Mouse (Mus musculus) midbrain, embryonic 15.5 days (tissue): ENCODE data around the gene G6pc2. TPM values are rescaled to one million over a fixed set of nuclear protein-coding genes. Genes with fewer than 3 reads are reported as not detected.

Source experiments
- ATAC-seq: fragments of 200-750 bp; cut with Nextera tagmentation; replicated peaks from 2 replicates; pipeline ENCODE4 v1.8.0; 2017; ENCODE audit warnings: moderate TSS enrichment
- H3K27ac ChIP-seq: fragments of 300-500 bp; sonication (generic); 2 replicates; pipeline ENCODE4 v1.5.1; 2015; ENCODE audit warnings: mild to moderate bottlenecking, inconsistent platforms
- H3K27me3 ChIP-seq: fragments of 300-500 bp; sonication (generic); replicated peaks from 2 replicates; pipeline ENCODE4 v1.6.1; 2015; ENCODE audit warnings: inconsistent platforms
- H3K36me3 ChIP-seq: fragments of 300-500 bp; sonication (generic); replicated peaks from 2 replicates; pipeline ENCODE4 v1.6.1; 2015; ENCODE audit warnings: inconsistent platforms
- H3K4me1 ChIP-seq: fragments of 300-500 bp; sonication (generic); 2 replicates; pipeline ENCODE4 v1.6.1; 2015; ENCODE audit warnings: inconsistent platforms
- H3K4me2 ChIP-seq: fragments of 300-500 bp; sonication (generic); 2 replicates; pipeline ENCODE4 v1.6.1; 2015; ENCODE audit warnings: inconsistent platforms, mild to moderate bottlenecking, moderate library complexity
- H3K4me3 ChIP-seq: fragments of 300-500 bp; sonication (generic); 2 replicates; pipeline ENCODE4 v1.5.1; 2015; ENCODE audit warnings: mild to moderate bottlenecking, inconsistent platforms
- H3K9ac ChIP-seq: fragments of 300-500 bp; sonication (generic); 2 replicates; pipeline ENCODE4 v1.6.1; 2015; ENCODE audit warnings: mild to moderate bottlenecking, inconsistent platforms
- H3K9me3 ChIP-seq: fragments of 300-500 bp; sonication (generic); 2 replicates; pipeline ENCODE4 v1.6.1; 2016; ENCODE audit warnings: inconsistent platforms
- WGBS: fragments of 180-500 bp; shearing (Covaris S2); methylation state at CpG from one replicate; pipeline ENCODE4 v1.1.7; 2015; ENCODE audit warnings: mixed read lengths; 5-methylcytosine and 5-hydroxymethylcytosine counted together
- polyA plus RNA-seq: library from polyadenylated mRNA; unstranded; fragments of >200 nt; fragmentation: Nextera tagmentation; extraction: Ambion mirVana; gene quantifications from 2 replicates; pipeline ENCODE4 v1.2.1, GENCODE M21; 2015

Gene G6pc2
- 0.22 TPM in 1 of 2 replicates, not detected in the other for polyA plus RNA-seq

DNA sequence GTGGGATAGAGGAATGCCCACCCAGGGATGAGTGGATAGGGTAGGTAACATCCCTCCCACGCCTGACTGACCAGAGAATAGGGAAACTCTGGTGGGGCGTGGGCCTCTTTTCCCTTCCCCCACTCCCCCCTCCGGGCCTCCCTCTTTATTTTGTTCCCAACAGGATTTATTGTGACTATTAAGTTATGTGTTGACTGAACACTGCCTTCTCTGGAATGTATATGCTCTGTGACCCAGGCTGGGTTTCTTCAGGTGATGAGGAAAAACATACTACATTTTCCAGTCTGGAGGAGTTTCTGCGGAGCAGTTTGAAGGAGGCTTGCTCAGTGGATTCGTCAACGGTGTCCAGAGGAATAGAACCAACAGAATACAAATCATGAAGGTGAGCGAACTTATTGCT, at the start of gene G6pc2:
G6pc2 (plus strand) TSS at position 301 of the 400 bp plus-strand sequence.
- Histone ChIP-seq H3K27me3 (no peaks in the 10 kb centered on the region), H3K27ac (no peak within 1 kb of the TSS), H3K36me3 (no peaks in the 10 kb centered on the region), H3K4me1 (no peaks in the 10 kb centered on the region), H3K4me3 (no peak within 1 kb of the TSS), H3K9ac (no peak within 1 kb of the TSS), H3K9me3 (no peaks in the 10 kb centered on the region), H3K4me2 (no peak within 1 kb of the TSS)
- ATAC-seq: no peak
- 79% methylated on average over 7 of the region's 7 CpGs for WGBS

DNA sequence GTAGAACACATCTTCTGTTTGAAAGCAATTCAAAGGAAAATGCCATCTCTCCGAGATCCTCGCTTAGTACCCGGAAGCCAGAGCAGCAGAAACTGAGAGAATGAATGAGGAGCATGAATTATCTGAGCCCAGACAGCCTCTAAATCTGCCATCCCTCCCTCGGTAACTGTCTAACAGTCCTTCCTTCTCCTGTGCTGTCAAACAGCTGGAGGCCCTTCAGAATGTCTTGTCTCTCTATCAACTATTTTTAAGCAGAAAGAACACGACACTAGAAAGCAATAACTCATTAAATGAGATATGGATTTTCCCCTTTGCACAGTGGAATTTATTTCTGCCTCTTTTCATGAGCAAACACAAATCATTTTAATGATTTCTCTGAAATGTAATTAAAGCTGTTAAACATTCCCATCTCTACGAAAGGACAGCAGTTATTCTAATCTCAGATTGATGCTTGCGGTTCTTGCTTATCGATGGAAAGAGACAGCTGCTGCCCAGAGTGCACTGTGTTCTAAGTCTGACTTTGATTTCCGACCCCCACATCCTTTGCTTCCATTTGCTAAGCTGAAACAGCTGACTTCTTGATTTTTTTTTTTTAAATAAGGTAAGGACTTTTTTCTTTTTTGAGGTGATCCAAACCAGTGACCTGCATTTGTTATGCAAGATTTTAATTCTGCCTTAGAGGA, 40.3 kb upstream of the G6pc2 start:
- Histone ChIP-seq H3K9ac (no peak overlapping the region), H3K9me3 (no peaks in the 10 kb centered on the region), H3K4me3 (no peak overlapping the region), H3K4me1 (no peaks in the 10 kb centered on the region), H3K36me3 (no peaks in the 10 kb centered on the region), H3K4me2 (no peak overlapping the region), H3K27ac (no peak overlapping the region), H3K27me3 (no peaks in the 10 kb centered on the region)
- WGBS: 66% methylated on average over 9 of the region's 9 CpGs
- no peak for ATAC-seq

DNA sequence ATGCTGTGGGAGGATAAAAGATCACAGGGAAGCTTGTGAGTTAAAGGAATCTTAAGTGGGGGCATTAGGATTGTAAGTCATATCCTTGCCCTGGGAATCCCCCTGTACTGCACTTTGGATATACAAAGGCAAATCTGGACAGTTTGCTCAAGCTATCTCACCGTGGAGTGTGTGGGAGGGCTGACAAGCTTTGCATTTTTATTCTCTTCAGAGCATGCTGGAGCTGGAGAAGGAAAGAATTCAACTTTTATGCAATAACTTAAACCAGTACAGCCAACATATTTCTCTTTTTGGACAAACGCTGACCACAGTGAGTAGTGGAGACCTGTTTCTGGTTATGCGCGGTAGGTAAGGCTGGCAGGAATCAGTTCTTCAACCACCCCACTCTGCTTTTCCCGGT, 35.6 kb upstream of the G6pc2 start:
- no peak for ATAC-seq
- 63% methylated on average over 5 of the region's 5 CpGs for WGBS

DNA sequence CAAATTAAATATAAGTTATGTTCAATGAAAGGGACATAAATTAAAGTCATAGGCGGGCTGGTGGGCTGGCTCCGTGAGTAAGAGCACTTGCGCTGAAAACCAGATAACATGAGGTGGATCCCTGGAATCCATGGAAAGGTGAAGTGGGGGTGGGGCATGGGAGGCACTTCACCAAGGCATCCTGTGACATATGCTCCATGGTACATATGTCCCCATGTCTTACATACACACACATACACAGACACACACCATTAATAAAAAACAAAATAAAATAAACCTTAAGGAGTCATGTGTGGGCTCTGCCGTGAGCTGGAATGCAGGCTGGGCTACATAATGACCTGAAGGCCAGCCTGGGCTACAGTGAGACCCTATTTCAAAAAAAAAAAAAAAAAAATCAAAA, 31.2 kb upstream of the G6pc2 start:
- Histone ChIP-seq H3K36me3 (no peaks in the 10 kb centered on the region), H3K9ac (no peak overlapping the region), H3K4me2 (no peak overlapping the region), H3K4me1 (no peaks in the 10 kb centered on the region), H3K4me3 (no peak overlapping the region), H3K27ac (no peak overlapping the region), H3K9me3 (no peaks in the 10 kb centered on the region), H3K27me3 (no peaks in the 10 kb centered on the region)
- ATAC-seq: no peak
- WGBS: 94% methylated on average over 4 of the region's 4 CpGs

More for the DNA sequence above, 35.6 kb upstream of the G6pc2 start:
- Histone ChIP-seq H3K4me1 (no peaks in the 10 kb centered on the region), H3K4me2 (no peak overlapping the region), H3K27ac (no peak overlapping the region), H3K4me3 (no peak overlapping the region), H3K27me3 (no peaks in the 10 kb centered on the region), H3K9ac (no peak overlapping the region), H3K36me3 (no peaks in the 10 kb centered on the region), H3K9me3 (no peaks in the 10 kb centered on the region)

DNA sequence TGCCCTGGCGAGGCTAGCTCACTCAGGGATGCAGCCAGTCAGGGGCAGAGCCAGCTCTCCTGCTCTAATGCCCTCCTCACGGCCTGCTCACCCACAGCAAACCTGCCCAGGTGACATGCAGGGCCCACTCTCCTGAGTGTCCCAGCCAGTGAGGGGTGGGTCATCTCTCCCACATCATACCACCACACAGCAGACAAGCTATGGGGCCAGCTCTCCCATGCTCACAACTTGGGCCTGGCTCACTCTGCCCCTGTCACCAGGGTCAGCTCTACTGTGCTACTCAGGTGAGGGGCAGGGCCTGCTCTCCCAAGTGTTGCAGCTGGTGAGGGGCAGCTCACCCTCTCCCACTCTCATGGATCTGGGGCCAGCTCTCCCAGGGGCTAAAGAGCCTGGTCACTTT, 22.9 kb upstream of the G6pc2 start:
- WGBS: 85% methylated on average over 2 of the region's 2 CpGs
- Histone ChIP-seq H3K27ac (no peak overlapping the region), H3K9me3 (no peaks in the 10 kb centered on the region), H3K4me1 (no peaks in the 10 kb centered on the region), H3K36me3 (no peaks in the 10 kb centered on the region), H3K9ac (no peak overlapping the region), H3K4me2 (no peak overlapping the region), H3K27me3 (no peaks in the 10 kb centered on the region), H3K4me3 (no peak overlapping the region)
- ATAC-seq: no peak

DNA sequence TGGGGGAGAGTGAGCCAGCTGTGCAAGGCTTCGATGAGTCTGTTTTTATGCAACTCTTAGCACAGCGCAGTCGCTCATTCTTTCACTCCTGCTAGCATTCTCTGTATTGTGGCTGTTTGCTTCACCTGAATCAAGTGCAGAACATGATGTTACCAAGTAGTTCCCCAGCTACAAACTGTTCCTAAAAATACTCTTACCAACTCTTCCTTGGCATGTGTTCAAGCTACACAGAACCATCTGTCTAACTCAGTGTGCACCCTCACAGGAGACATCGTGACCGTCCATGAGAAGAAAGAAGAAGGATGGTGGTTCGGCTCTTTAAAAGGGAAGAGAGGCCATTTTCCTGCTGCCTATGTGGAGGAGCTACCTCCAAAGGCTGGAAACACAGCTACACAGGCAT, 22.1 kb upstream of the G6pc2 start:
- Histone ChIP-seq H3K9me3 (no peaks in the 10 kb centered on the region), H3K9ac (no peak overlapping the region), H3K4me1 (no peaks in the 10 kb centered on the region), H3K4me2 (no peak overlapping the region), H3K36me3 (no peaks in the 10 kb centered on the region), H3K27ac (no peak overlapping the region), H3K27me3 (no peaks in the 10 kb centered on the region), H3K4me3 (no peak overlapping the region)
- no peak for ATAC-seq
- 88% methylated on average over 6 of the region's 6 CpGs for WGBS

DNA sequence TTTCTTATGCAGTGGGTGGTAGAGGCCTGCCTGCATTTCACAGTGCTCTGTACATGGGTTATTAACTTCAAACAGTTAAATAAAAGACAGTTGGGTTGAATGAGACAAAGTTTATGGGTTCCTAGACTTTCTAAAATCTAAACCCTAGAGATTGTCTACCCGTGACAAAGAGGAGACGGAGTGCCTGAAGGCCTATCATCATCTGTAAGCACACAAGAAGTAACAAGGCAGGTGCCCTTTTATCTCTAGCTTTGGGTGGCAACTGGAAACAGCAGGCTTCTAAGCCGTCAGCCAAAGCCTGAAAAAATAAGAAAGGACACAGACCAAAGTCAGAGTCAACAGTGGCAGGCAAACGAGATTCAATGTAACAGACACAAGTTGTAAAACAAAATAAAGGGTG, 21.7 kb upstream of the G6pc2 start:
- Histone ChIP-seq H3K27me3 (no peaks in the 10 kb centered on the region), H3K9me3 (no peaks in the 10 kb centered on the region), H3K4me2 (no peak overlapping the region), H3K36me3 (no peaks in the 10 kb centered on the region), H3K27ac (no peak overlapping the region), H3K4me1 (no peaks in the 10 kb centered on the region), H3K9ac (no peak overlapping the region), H3K4me3 (no peak overlapping the region)
- WGBS: 71% methylated on average over 4 of the region's 4 CpGs
- ATAC-seq: no peak

DNA sequence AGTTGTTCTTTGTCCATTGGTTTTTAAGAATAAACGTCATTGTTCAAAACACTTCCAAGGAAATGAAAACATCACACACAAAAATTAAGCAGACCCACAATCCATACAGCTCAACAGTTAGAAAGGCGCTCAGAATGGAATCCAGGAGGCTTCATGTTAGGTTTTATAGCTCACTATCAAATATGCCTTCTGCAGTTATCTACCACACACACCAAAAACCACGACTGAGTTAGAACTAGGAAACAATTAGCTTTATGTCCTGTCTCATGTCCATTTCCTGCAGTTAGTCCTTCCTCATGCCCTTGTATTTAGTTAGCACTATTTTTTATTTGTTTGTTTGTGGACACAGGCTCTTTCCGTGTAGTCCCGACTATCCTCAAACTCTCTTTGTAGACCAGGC, 19.8 kb upstream of the G6pc2 start:
- Histone ChIP-seq H3K36me3 (no peaks in the 10 kb centered on the region), H3K4me2 (no peak overlapping the region), H3K9me3 (no peaks in the 10 kb centered on the region), H3K4me1 (no peaks in the 10 kb centered on the region), H3K9ac (no peak overlapping the region), H3K4me3 (no peak overlapping the region), H3K27me3 (no peaks in the 10 kb centered on the region), H3K27ac (no peak overlapping the region)
- no peak for ATAC-seq
- 88% methylated on average over 5 of the region's 5 CpGs for WGBS

DNA sequence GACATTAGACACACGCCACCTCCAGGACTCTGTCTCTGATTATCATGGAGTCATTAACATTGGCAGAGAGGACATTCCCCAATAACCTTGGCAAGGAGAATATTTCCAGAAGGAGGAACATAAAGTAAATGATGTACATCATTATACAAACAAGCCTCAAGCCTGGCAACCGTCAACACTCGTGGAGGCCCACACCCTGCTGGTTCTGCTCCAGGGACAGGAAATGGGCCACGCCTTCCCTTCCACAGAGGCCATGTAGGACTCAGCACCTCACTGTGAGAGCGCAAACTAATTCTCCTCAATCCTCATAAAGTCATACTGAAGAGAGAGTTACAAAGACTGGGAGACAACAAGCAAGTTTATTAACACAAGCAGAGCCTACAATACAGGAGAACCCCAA, 17.3 kb upstream of the G6pc2 start:
- no peak overlapping the region for H3K4me3 ChIP-seq
- no peaks in the 10 kb centered on the region for H3K27me3 ChIP-seq
- no peaks in the 10 kb centered on the region for H3K36me3 ChIP-seq
- H3K27ac ChIP-seq: no peak overlapping the region
- no peaks in the 10 kb centered on the region for H3K4me1 ChIP-seq
- no peaks in the 10 kb centered on the region for H3K9me3 ChIP-seq
- no peak overlapping the region for H3K4me2 ChIP-seq
- no peak overlapping the region for H3K9ac ChIP-seq
- 96% methylated on average over 5 of the region's 5 CpGs for WGBS
- ATAC-seq: no peak

DNA sequence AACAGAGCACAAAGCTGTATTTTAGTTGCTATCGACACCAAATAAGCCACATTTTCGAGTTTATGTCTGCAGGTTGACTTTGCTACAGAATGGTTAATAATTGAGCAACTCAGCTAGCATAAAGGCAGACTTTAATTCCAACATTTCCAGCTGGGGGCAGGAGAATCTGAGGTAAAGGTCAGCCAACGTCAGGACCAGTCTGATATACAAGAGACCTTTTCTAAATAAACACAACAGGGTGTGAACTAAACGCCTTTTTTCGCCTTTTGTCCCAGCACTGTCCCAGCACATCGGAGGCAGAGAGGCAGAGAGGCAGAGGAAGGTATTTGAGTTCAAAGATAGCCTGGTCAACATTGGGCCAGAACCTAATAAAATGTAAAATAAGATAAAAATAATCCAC, 5.7 kb upstream of the G6pc2 start:
- H3K9ac ChIP-seq: peak overlapping the region; percentile 38; the same call in 1 of the 2 replicates
- H3K9me3 ChIP-seq: no peaks in the 10 kb centered on the region
- H3K4me1 ChIP-seq: peaks cover 5% of the 10 kb centered on the region
- 20% methylated on average over 6 of the region's 6 CpGs for WGBS
- H3K4me3 ChIP-seq: peak overlapping the region; percentile 66
- H3K4me2 ChIP-seq: peak overlapping the region; percentile 94
- H3K27ac ChIP-seq: no peak overlapping the region
- no peaks in the 10 kb centered on the region for H3K27me3 ChIP-seq
- ATAC-seq: no peak
- no peaks in the 10 kb centered on the region for H3K36me3 ChIP-seq

DNA sequence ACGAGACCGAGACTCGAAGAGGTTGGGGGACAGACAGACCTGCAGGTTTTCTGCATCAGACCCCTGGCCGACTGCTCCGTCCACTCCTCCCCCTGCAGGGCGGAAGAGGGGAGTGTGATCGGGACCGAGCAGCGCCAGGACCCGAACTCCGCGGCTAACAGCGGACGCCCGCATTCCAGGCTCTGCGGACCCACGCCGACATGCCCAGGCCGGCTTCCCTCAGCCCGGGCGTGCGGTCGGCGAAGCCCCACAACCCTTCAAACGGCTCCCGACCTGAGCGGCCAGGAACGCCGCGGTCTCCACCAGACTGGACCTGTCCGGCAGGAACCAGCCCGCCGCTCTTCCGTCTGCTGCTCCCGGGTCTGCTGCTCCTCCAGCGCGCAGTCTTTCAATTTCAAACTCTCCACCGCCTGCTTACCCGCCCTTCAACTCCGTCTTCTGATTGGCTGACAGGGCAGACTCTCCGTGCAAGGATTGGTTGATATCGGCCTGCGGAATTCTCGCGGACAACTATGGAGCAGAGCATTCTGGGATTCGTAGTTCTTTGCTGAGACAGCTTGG, 5.0 kb upstream of the G6pc2 start, which contains the start of gene Spc25:
Spc25 (minus strand) TSS at position 404 of the 561 bp plus-strand sequence.
- H3K4me3 ChIP-seq: peak within 1 kb of the TSS; percentile 66
- peak; percentile 100 for ATAC-seq
- H3K27me3 ChIP-seq: no peaks in the 10 kb centered on the region
- H3K9me3 ChIP-seq: no peaks in the 10 kb centered on the region
- H3K4me1 ChIP-seq: peaks cover 5% of the 10 kb centered on the region
- no peak within 1 kb of the TSS for H3K27ac ChIP-seq
- WGBS: 1% methylated on average over 44 of the region's 46 CpGs
- H3K4me2 ChIP-seq: peak within 1 kb of the TSS; percentile 94
- peak within 1 kb of the TSS; percentile 38 for H3K9ac ChIP-seq
- no peaks in the 10 kb centered on the region for H3K36me3 ChIP-seq

DNA sequence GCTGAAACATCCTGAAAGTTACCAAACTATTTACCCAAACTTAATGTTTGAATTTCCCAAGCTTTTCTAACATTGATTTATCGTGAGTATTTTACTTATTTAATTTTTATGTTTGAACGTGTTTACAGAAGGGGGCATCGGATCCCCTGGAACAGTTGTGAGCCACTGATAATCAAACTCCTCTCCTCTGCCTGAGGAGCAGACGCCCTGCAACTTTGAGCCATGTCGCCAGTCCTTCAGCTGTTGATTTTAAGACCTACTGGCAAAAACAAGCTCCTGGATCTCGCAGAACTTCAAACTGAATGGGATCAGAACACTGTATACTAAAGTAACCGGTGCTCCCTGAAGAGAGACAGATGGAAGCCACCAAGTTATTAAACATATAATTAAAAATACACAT, 4.3 kb upstream of the G6pc2 start:
- Histone ChIP-seq H3K4me2 (0 out of 2 replicates have a peak overlapping the region, but pooled peaks have one; percentile 94), H3K9ac (no peak overlapping the region), H3K4me1 (peaks cover 5% of the 10 kb centered on the region), H3K4me3 (no peak overlapping the region), H3K36me3 (no peaks in the 10 kb centered on the region), H3K27me3 (no peaks in the 10 kb centered on the region), H3K9me3 (no peaks in the 10 kb centered on the region), H3K27ac (no peak overlapping the region)
- WGBS: 25% methylated on average over 7 of the region's 7 CpGs
- ATAC-seq: peak; percentile 43; the same call in 1 of the 2 replicates

DNA sequence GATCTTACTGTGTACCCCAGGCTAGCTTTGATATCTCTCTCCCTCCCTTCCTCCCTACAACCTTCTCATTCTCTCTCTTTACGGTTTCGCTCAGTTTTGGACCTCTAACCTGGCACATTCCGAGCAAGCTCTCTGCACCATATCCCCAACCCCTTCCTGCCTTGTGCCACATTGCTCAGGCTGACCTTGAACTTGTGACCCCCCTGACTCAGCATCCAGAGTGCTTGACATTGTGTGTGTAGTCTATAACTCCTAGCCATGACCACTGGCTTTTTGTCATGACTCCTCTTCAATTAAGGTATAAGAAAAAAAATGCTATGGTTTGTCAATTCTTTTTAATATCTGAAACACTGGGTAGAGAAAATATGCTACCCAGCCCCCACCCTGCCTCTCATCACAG, 1.2 kb upstream of the G6pc2 start:
- no peak overlapping the region for H3K9ac ChIP-seq
- no peak overlapping the region for H3K27ac ChIP-seq
- WGBS: 92% methylated on average over 3 of the region's 3 CpGs
- H3K4me2 ChIP-seq: no peak overlapping the region
- no peaks in the 10 kb centered on the region for H3K9me3 ChIP-seq
- H3K4me1 ChIP-seq: peaks cover 5% of the 10 kb centered on the region
- H3K27me3 ChIP-seq: no peaks in the 10 kb centered on the region
- no peaks in the 10 kb centered on the region for H3K36me3 ChIP-seq
- no peak overlapping the region for H3K4me3 ChIP-seq
- no peak for ATAC-seq
